Mouse (Mus musculus) cerebellum, postnatal 36 days (tissue): ENCODE measurements at regions not wholly inside any gene's neighbourhood (a gene's known extent, or its start where the extent isn't known, plus 50 kb on each side); places are given as distances from the start of the nearest gene placed in this dataset.

Experiments
- DNase-seq, 2 experiments: peaks; one replicate each; pipeline ENCODE4 v3.0.0; 2021 to 2022; ENCODE audit warnings: mixed read lengths in 2 of 2

DNA sequence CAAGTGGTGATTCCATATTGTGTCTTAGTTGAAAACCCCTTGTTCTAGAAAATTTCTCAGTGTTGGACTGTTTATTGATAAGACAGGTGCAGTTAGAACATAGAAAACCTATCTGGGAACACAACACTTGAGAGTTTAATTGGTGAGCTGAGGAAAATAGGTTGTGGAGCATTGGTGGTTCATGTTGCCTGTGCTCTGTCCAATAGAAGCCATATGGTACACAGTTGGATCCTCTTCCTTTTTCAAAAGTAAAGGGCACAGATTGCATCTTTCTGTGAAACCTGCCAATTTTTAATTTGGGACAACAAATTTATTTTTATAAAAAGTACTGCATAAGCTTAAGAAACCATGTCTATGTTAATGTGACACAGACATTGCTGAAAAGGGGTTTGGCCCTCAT is 1499.8 kb downstream of the Cntnap5b start:
- DNase-seq: peak in 1 of 2 experiments; percentile 6

DNA sequence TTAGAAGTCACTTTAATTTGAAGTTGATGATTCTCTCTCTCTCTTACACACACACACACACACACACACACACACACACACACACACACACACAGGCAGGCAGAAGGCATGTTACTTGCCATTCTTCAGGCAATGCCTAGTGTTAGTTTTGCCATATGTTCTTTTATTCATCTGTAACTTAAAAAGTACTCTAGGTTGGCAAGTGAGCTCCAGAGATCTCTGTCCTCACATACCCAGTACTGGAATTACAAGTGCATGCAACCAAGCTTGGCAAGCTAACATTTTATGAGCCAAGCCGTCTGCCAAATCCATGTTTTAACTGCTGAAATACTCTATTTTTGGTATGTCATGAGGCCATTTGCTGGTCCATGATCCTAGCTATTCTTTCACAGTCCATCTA is 1501.1 kb downstream of the Cntnap5b start:
- no peak for DNase-seq

DNA sequence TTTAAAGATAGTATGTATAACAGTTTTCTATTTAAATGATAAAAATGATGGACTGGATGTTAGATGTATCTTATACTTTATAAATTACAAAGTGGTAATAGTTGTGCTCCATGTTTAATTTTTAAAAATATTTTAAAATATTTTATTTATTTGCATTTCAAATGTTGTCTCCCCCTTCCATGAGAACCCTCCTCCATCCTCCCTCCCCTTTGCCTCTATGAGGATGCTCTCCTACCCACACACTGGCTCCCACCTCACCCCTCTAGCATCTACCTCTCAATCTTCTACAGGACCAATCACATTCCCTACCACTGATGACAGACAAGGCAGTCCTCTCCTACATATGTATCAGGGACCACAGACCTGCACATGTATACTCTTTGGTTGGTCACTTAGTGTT is 1512.9 kb downstream of the Cntnap5b start:
- DNase-seq: no peak
